Mouse (Mus musculus): ENCODE results near the gene Chst11. TPM values are rescaled to one million over a fixed set of nuclear protein-coding genes. Genes with fewer than 3 reads are reported as not detected.
A peak's percentile ranks its signal among the peaks of the same experiment; 100 is the strongest.

The Chst11 gene
- total RNA-seq, 2 experiments from 2014 or later, result 0.94 to 1.00 TPM

GRCm38 (mm10) chr10:83143049-83143448 lies 157.8 kb downstream of the Chst11 start:
- DNase-seq, result no peak

GRCm38 (mm10) chr10:83145836-83146235 lies 160.5 kb downstream of the Chst11 start:
- no peak for DNase-seq

GRCm38 (mm10) chr10:83149342-83150178 lies 164.3 kb downstream of the Chst11 start:
- no peak for DNase-seq

- no peak for DNase-seq
Measured at GRCm38 (mm10) chr10:83150587-83150986, 165.3 kb downstream of the Chst11 start.

- DNase-seq, result no peak
Measured at GRCm38 (mm10) chr10:83151362-83151761, 166.1 kb downstream of the Chst11 start.

- DNase-seq, result no peak
Measured at GRCm38 (mm10) chr10:83151896-83152685, 166.8 kb downstream of the Chst11 start.

- no peak for DNase-seq
Measured at GRCm38 (mm10) chr10:83152723-83153122, 167.4 kb downstream of the Chst11 start.

GRCm38 (mm10) chr10:83153374-83153773 lies 168.1 kb downstream of the Chst11 start:
- DNase-seq, result no peak

- DNase-seq, result no peak
Measured at GRCm38 (mm10) chr10:83153887-83154286, 168.6 kb downstream of the Chst11 start.

- DNase-seq, result no peak
Measured at GRCm38 (mm10) chr10:83157289-83157688, 172.0 kb downstream of the Chst11 start.

GRCm38 (mm10) chr10:83158322-83158721 lies 173.0 kb downstream of the Chst11 start:
- no peak for DNase-seq

GRCm38 (mm10) chr10:83159229-83159628 lies 173.9 kb downstream of the Chst11 start:
- DNase-seq, result no peak

GRCm38 (mm10) chr10:83161656-83162365 lies 176.5 kb downstream of the Chst11 start:
- DNase-seq, result peak; percentile 77

- DNase-seq, result no peak
Measured at GRCm38 (mm10) chr10:83163946-83164345, 178.6 kb downstream of the Chst11 start.

- DNase-seq, result no peak
Measured at GRCm38 (mm10) chr10:83164901-83165435, 179.7 kb downstream of the Chst11 start.

GRCm38 (mm10) chr10:83165521-83166243 lies 180.4 kb downstream of the Chst11 start:
- DNase-seq, result no peak

- DNase-seq, result no peak
Measured at GRCm38 (mm10) chr10:83166272-83166671, 181.0 kb downstream of the Chst11 start.

GRCm38 (mm10) chr10:83167492-83167891 lies 182.2 kb downstream of the Chst11 start:
- no peak for DNase-seq

GRCm38 (mm10) chr10:83168303-83169056 lies 183.2 kb downstream of the Chst11 start:
- peak; percentile 27 for DNase-seq

GRCm38 (mm10) chr10:83169554-83169953 lies 184.3 kb downstream of the Chst11 start:
- DNase-seq, result no peak

- DNase-seq, result no peak
Measured at GRCm38 (mm10) chr10:83178151-83178550, 192.9 kb downstream of the Chst11 start.
